Mouse (Mus musculus): Measurements from ENCODE around the gene Gm10639. TPM values are rescaled to one million over a fixed set of nuclear protein-coding genes. Genes with fewer than 3 reads are reported as not detected.

The Gm10639 gene
- polyA plus RNA-seq, 1 experiment from 2014 or later: not detected

Other genes starting within 250 kb of the Gm10639 start
- not detected in 2 replicates for gene Gcm1, start 238.0 kb upstream of the Gm10639 start, polyA plus RNA-seq (2015; fragmentation: Nextera tagmentation; extraction: Ambion mirVana)
- gene Fbxo9, start 180.9 kb upstream of the Gm10639 start, polyA plus RNA-seq (2015; fragmentation: Nextera tagmentation; extraction: Ambion mirVana): 65.3 and 66.2 TPM in 2 replicates
- 4.6 and 5.5 TPM in 2 replicates for gene Ick, start 180.7 kb upstream of the Gm10639 start, polyA plus RNA-seq (2015; fragmentation: Nextera tagmentation; extraction: Ambion mirVana)
- gene Gsta4, start 107.1 kb upstream of the Gm10639 start, polyA plus RNA-seq (2015; fragmentation: Nextera tagmentation; extraction: Ambion mirVana): 41.1 and 44.1 TPM in 2 replicates
- 0.60 and 0.77 TPM in 2 replicates for gene Gsta1, start 59.3 kb upstream of the Gm10639 start, polyA plus RNA-seq (2015; fragmentation: Nextera tagmentation; extraction: Ambion mirVana)
- 0.26 and 1.2 TPM in 2 replicates for gene Gm3776, start 32.8 kb upstream of the Gm10639 start, polyA plus RNA-seq (2015; fragmentation: Nextera tagmentation; extraction: Ambion mirVana)
- not detected in 2 replicates for gene Omt2a, start 24.9 kb downstream of the Gm10639 start, polyA plus RNA-seq (2015; fragmentation: Nextera tagmentation; extraction: Ambion mirVana)
- not detected in 2 replicates for gene Omt2b, start 37.7 kb downstream of the Gm10639 start, polyA plus RNA-seq (2015; fragmentation: Nextera tagmentation; extraction: Ambion mirVana)
- gene Gsta2, start 65.9 kb downstream of the Gm10639 start, polyA plus RNA-seq (2015; fragmentation: Nextera tagmentation; extraction: Ambion mirVana): 0.25 TPM in 1 of 2 replicates, not detected in the other
- not detected in 2 replicates for gene Dppa5a, start 78.3 kb downstream of the Gm10639 start, polyA plus RNA-seq (2015; fragmentation: Nextera tagmentation; extraction: Ambion mirVana)
- 0.06 TPM in 1 of 2 replicates, not detected in the other for gene Ooep, start 88.8 kb downstream of the Gm10639 start, polyA plus RNA-seq (2015; fragmentation: Nextera tagmentation; extraction: Ambion mirVana)
- not detected in 2 replicates for gene Ddx43, start 105.9 kb downstream of the Gm10639 start, polyA plus RNA-seq (2015; fragmentation: Nextera tagmentation; extraction: Ambion mirVana)
- 0.67 and 0.84 TPM in 2 replicates for gene Cgas, start 153.3 kb downstream of the Gm10639 start, polyA plus RNA-seq (2015; fragmentation: Nextera tagmentation; extraction: Ambion mirVana)
- gene Mto1, start 158.3 kb downstream of the Gm10639 start, polyA plus RNA-seq (2015; fragmentation: Nextera tagmentation; extraction: Ambion mirVana): 16.9 and 17.9 TPM in 2 replicates
- 0.24 and 0.42 TPM in 2 replicates for gene Gm17324, start 158.9 kb downstream of the Gm10639 start, polyA plus RNA-seq (2015; fragmentation: Nextera tagmentation; extraction: Ambion mirVana)
- 1,873 and 1,994 TPM in 2 replicates for gene Eef1a1, start 199.2 kb downstream of the Gm10639 start, polyA plus RNA-seq (2015; fragmentation: Nextera tagmentation; extraction: Ambion mirVana)